ENCODE assay signal across 18 mouse cellular contexts in the genomic region with DNA sequence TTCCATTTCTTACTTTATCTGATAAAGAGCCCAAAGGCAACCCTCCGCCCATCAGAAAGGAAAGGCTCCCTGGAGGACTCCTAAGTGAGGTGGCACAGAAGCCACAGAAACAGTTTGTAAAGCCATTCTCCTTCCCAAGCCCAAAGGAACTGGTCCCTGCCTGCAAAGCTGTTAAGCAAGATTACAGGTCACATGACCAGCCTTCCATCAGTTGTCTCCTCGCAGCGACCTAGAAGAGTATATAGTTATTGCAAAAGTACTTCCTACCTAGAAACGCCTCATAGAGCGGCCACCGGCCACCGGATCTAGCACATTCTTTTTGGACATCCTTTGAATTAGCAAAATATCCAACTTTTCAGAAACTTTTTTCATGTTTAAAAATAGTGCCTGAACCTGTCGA.
"Had no signal": no experiment of that assay in that cellular context is flagged by ENCODE, and none has a peak within 500 bp of the region (broad histone marks: within the 10 kb centered on the region; RNA-seq: fewer than 3 reads in every experiment).

No protein-coding gene starts in this region.

- ATAC-seq: liver, embryonic 12.5 days had no signal

- H3K27me3 ChIP-seq: limb, embryonic 13.5 days; liver, embryonic 12.5 days; liver, embryonic 15.5 days; lung, embryonic 15.5 days had no signal

- H3K4me3 ChIP-seq: layer of hippocampus, adult 2 months; limb, embryonic 10.5 days; limb, embryonic 13.5 days; liver, embryonic 12.5 days; liver, embryonic 15.5 days; lung, embryonic 15.5 days; megakaryocyte, embryonic 14.5 days had no signal

- DNase-seq: kidney, adult 2 months; kidney, postnatal 25 days; layer of hippocampus, adult 9-11 months; liver; lung, postnatal 10 days; midbrain, embryonic 14.5 days; right cerebral cortex, adult 18-20 months; right cerebral cortex, postnatal 14 days; right cerebral cortex, postnatal 4 days; thymus, adult 2 months; thymus, postnatal 25 days had no signal
